Mouse (Mus musculus) intestine, embryonic 14.5 days (tissue): ENCODE measurements around the gene Spata20. TPM values are rescaled to one million over a fixed set of nuclear protein-coding genes. Genes with fewer than 3 reads are reported as not detected.

Source experiments
- ATAC-seq: fragments of 200-750 bp; cut with Nextera tagmentation; replicated peaks from 2 replicates; pipeline ENCODE4 v1.8.0; 2017; ENCODE audit warnings: low read depth, moderate number of reproducible peaks, moderate TSS enrichment, moderate library complexity; ENCODE audit not compliant: low FRiP score, low TSS enrichment
- DNase-seq: peaks from one replicate; pipeline ENCODE4 v3.0.0-alpha.2; 2018; ENCODE audit warnings: low spot score
- H3K27ac ChIP-seq: fragments of 300-500 bp; sonication (generic); 2 replicates; pipeline ENCODE4 v1.5.1; 2014; ENCODE audit warnings: low read depth, mild to moderate bottlenecking, control low read depth
- H3K27me3 ChIP-seq: fragments of 300-500 bp; sonication (generic); replicated peaks from 2 replicates; pipeline ENCODE4 v1.6.1; 2014; ENCODE audit warnings: low read length, control low read depth; ENCODE audit not compliant: control insufficient read depth, insufficient read depth
- H3K36me3 ChIP-seq: fragments of 300-500 bp; sonication (generic); 2 replicates; pipeline ENCODE4 v1.6.1; 2014; ENCODE audit warnings: low read length, control low read depth; ENCODE audit not compliant: control insufficient read depth, insufficient read depth
- H3K4me1 ChIP-seq: fragments of 300-500 bp; sonication (generic); replicated peaks from 2 replicates; pipeline ENCODE4 v1.6.1; 2014; ENCODE audit warnings: low read length, control low read depth, mixed read lengths; ENCODE audit not compliant: control insufficient read depth, insufficient read depth
- H3K4me2 ChIP-seq: fragments of 300-500 bp; sonication (generic); 2 replicates; pipeline ENCODE4 v1.6.1; 2014; ENCODE audit warnings: low read length
- H3K4me3 ChIP-seq: fragments of 300-500 bp; sonication (generic); 2 replicates; pipeline ENCODE4 v1.5.1; 2014; ENCODE audit warnings: low read depth, low read length, control low read depth, mixed read lengths
- H3K9ac ChIP-seq: fragments of 300-500 bp; sonication (generic); 2 replicates; pipeline ENCODE4 v1.6.1; 2014; ENCODE audit warnings: mild to moderate bottlenecking, low read length
- H3K9me3 ChIP-seq: fragments of 300-500 bp; sonication (generic); 2 replicates; pipeline ENCODE4 v1.6.1; 2016; ENCODE audit warnings: low read length, control low read depth; ENCODE audit not compliant: control insufficient read depth
- WGBS: fragments of 180-500 bp; shearing (Covaris S2); extraction: QIAGEN DNeasy Blood & Tissue Kit; methylation state at CpG from one replicate; pipeline ENCODE4 v1.1.7; 2014; 5-methylcytosine and 5-hydroxymethylcytosine counted together
- polyA plus RNA-seq: library from polyadenylated mRNA; unstranded; fragments of >200 nt; fragmentation: Nextera tagmentation; extraction: Ambion mirVana; gene quantifications from 2 replicates; pipeline ENCODE4 v1.2.1, GENCODE M21; 2014

Gene Spata20
- polyA plus RNA-seq, 1 experiment from 2014 or later, result 0.08 TPM

DNA sequence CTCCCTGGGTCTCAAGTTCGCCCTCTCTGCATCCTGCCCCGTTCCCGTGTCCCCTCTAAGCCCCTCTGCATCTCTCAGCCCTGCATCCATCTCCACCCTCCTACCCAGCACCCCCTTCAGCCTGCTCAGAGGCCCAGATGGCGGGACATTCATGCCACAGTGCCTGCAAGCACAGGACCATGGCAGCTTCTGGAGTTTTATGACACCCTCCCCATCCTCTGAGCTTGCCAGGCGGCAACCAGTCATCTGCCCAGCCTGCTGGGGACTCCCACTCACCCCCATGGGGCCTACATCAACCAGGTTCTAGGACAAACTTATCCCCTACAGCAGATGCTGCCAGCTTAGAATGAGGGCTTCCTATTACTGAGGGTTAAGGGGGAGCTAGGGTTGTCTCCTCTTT, 31.2 kb downstream of the Spata20 start:
- ATAC-seq (no peak), DNase-seq (no peak)
- Histone ChIP-seq H3K4me2 (no peak overlapping the region), H3K27ac (no peak overlapping the region), H3K4me1 (0 out of 2 replicates have a peak, but pooled peaks cover 6% of the 10 kb centered on the region), H3K36me3 (peaks cover 8% of the 10 kb centered on the region), H3K9ac (no peak overlapping the region), H3K4me3 (no peak overlapping the region), H3K27me3 (no peaks in the 10 kb centered on the region), H3K9me3 (no peaks in the 10 kb centered on the region)
- 62% methylated on average over 5 of the region's 5 CpGs for WGBS

- ATAC-seq (no peak), DNase-seq (no peak)
- Histone ChIP-seq H3K4me3 (no peak overlapping the region), H3K9ac (no peak overlapping the region), H3K9me3 (no peaks in the 10 kb centered on the region), H3K4me2 (no peak overlapping the region), H3K36me3 (no peaks in the 10 kb centered on the region), H3K4me1 (0 out of 2 replicates have a peak, but pooled peaks cover 6% of the 10 kb centered on the region), H3K27me3 (no peaks in the 10 kb centered on the region), H3K27ac (no peak overlapping the region)
- WGBS, result 44% methylated on average over 12 of the region's 12 CpGs
Measured at GRCm38 (mm10) chr11:94451091-94451773, 34.7 kb downstream of the Spata20 start.

DNA sequence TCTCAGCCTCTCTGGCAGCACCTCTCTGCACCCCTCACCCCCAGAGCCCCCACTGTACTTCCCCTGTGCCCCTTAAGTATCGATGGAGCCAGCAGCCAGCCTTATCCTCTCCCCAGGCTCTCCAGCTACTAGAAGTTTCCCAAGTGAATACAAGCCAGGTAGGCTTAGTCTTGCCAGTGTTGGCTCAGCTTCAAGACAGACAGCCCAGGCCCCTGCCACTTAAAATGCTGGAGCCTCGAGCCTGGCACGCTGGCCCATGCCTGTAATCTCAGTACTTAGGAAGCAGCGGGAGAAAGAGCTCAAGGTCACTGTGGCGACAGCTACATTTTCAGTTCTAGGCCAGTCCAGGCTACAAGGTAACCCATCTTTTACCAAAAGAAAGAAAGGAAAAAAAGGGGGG, 36.1 kb downstream of the Spata20 start:
- no peaks in the 10 kb centered on the region for H3K9me3 ChIP-seq
- 0 out of 2 replicates have a peak, but pooled peaks cover 6% of the 10 kb centered on the region for H3K4me1 ChIP-seq
- DNase-seq (no peak), ATAC-seq (no peak)
- no peak overlapping the region for H3K9ac ChIP-seq
- H3K27ac ChIP-seq, result no peak overlapping the region
- no peaks in the 10 kb centered on the region for H3K27me3 ChIP-seq
- H3K36me3 ChIP-seq, result no peaks in the 10 kb centered on the region
- H3K4me3 ChIP-seq, result no peak overlapping the region
- no peak overlapping the region for H3K4me2 ChIP-seq
- 67% methylated on average over 5 of the region's 5 CpGs for WGBS

- Histone ChIP-seq H3K4me2 (no peak overlapping the region), H3K27me3 (no peaks in the 10 kb centered on the region), H3K36me3 (no peaks in the 10 kb centered on the region), H3K4me1 (0 out of 2 replicates have a peak, but pooled peaks cover 6% of the 10 kb centered on the region), H3K4me3 (no peak overlapping the region), H3K9me3 (no peaks in the 10 kb centered on the region), H3K27ac (no peak overlapping the region), H3K9ac (no peak overlapping the region)
- DNase-seq (no peak), ATAC-seq (no peak; the same call in 1 of the 2 replicates)
- WGBS, result 45% methylated on average over 8 of the region's 8 CpGs
Measured at GRCm38 (mm10) chr11:94449239-94449638, 36.7 kb downstream of the Spata20 start.

- DNase-seq (no peak), ATAC-seq (no peak)
- Histone ChIP-seq H3K27me3 (no peaks in the 10 kb centered on the region), H3K4me2 (no peak overlapping the region), H3K36me3 (peaks cover 7% of the 10 kb centered on the region; the same call in 1 of the 2 replicates), H3K9me3 (no peaks in the 10 kb centered on the region), H3K27ac (no peak overlapping the region), H3K4me3 (no peak overlapping the region), H3K4me1 (0 out of 2 replicates have a peak, but pooled peaks cover 6% of the 10 kb centered on the region), H3K9ac (no peak overlapping the region)
- WGBS, result 43% methylated on average over 3 of the region's 3 CpGs
Measured at GRCm38 (mm10) chr11:94447017-94447416, 39.0 kb downstream of the Spata20 start.

DNA sequence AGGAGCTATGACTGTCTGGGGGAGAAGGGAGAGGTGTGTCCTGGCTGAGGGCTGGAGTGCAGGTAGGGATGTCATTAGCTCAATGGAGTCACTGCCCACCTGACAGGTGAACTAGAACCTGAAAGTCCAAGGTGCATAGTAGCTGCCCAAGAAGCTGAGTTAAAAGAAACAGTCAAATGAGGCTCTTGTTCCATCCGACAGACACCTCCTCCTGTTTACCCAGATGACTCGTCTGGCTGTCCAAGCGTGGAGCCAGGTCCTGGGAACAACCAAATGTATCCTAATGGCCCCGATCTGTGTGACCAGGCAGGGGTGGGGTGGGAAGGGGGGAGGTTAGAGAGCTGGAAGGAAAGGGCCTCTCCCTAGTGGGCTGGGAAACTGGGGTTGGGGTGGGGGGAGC, 40.7 kb downstream of the Spata20 start:
- Histone ChIP-seq H3K27me3 (no peaks in the 10 kb centered on the region), H3K9ac (no peak overlapping the region), H3K9me3 (no peaks in the 10 kb centered on the region), H3K27ac (no peak overlapping the region), H3K4me2 (no peak overlapping the region), H3K4me1 (no peaks in the 10 kb centered on the region), H3K36me3 (peaks cover 7% of the 10 kb centered on the region; the same call in 1 of the 2 replicates), H3K4me3 (no peak overlapping the region)
- ATAC-seq (no peak), DNase-seq (no peak)
- 25% methylated on average over 4 of the region's 4 CpGs for WGBS

- DNase-seq (no peak), ATAC-seq (no peak)
- Histone ChIP-seq H3K4me2 (no peak overlapping the region), H3K9me3 (no peaks in the 10 kb centered on the region), H3K27ac (no peak overlapping the region), H3K4me3 (no peak overlapping the region), H3K27me3 (no peaks in the 10 kb centered on the region), H3K4me1 (no peaks in the 10 kb centered on the region), H3K36me3 (peaks cover 7% of the 10 kb centered on the region; the same call in 1 of the 2 replicates), H3K9ac (no peak overlapping the region)
- 54% methylated on average over 5 of the region's 5 CpGs for WGBS
Measured at GRCm38 (mm10) chr11:94444829-94445228, 41.1 kb downstream of the Spata20 start.

- WGBS, result 74% methylated on average over 9 of the region's 9 CpGs
- no peak overlapping the region for H3K9ac ChIP-seq
- H3K9me3 ChIP-seq, result no peaks in the 10 kb centered on the region
- DNase-seq, result no peak
- H3K36me3 ChIP-seq, result peaks cover 7% of the 10 kb centered on the region; the same call in 1 of the 2 replicates
- H3K4me3 ChIP-seq, result no peak overlapping the region
- ATAC-seq, result no peak
- H3K4me1 ChIP-seq, result no peaks in the 10 kb centered on the region
- no peak overlapping the region for H3K4me2 ChIP-seq
- H3K27ac ChIP-seq, result no peak overlapping the region
- H3K27me3 ChIP-seq, result no peaks in the 10 kb centered on the region
Measured at GRCm38 (mm10) chr11:94441752-94442151, 44.2 kb downstream of the Spata20 start.

GRCm38 (mm10) chr11:94441122-94441521, 44.9 kb downstream of the Spata20 start:
- Histone ChIP-seq H3K4me3 (no peak overlapping the region), H3K4me2 (no peak overlapping the region), H3K9ac (no peak overlapping the region), H3K9me3 (no peaks in the 10 kb centered on the region), H3K27me3 (no peaks in the 10 kb centered on the region), H3K4me1 (no peaks in the 10 kb centered on the region), H3K27ac (no peak overlapping the region), H3K36me3 (peaks cover 7% of the 10 kb centered on the region; the same call in 1 of the 2 replicates)
- ATAC-seq (no peak), DNase-seq (no peak)
- 56% methylated on average over 7 of the region's 7 CpGs for WGBS
